Mouse (Mus musculus) stomach, postnatal 0 days (tissue): ENCODE data around the gene Otop2. TPM values are rescaled to one million over a fixed set of nuclear protein-coding genes. Genes with fewer than 3 reads are reported as not detected.

Source experiments
- ATAC-seq: fragments of 200-750 bp; cut with Nextera tagmentation; 2 replicates; pipeline ENCODE4 v1.8.0; 2017; ENCODE audit not compliant: low FRiP score, low TSS enrichment
- DNase-seq: peaks from one replicate; pipeline ENCODE4 v3.0.0-alpha.2; 2016; ENCODE audit warnings: low spot score
- H3K27ac ChIP-seq: fragments of 300-500 bp; sonication (generic); replicated peaks from 2 replicates; pipeline ENCODE4 v1.5.1; 2014; ENCODE audit warnings: mild to moderate bottlenecking, control low read depth
- H3K27me3 ChIP-seq: fragments of 300-500 bp; sonication (generic); 2 replicates; pipeline ENCODE4 v1.6.1; 2014; ENCODE audit warnings: low read length; ENCODE audit not compliant: control insufficient read depth, insufficient read depth
- H3K36me3 ChIP-seq: fragments of 300-500 bp; sonication (generic); 2 replicates; pipeline ENCODE4 v1.6.1; 2014; ENCODE audit warnings: low read length, mixed read lengths; ENCODE audit not compliant: control insufficient read depth, insufficient read depth
- H3K4me1 ChIP-seq: fragments of 300-500 bp; sonication (generic); replicated peaks from 2 replicates; pipeline ENCODE4 v1.6.1; 2014; ENCODE audit warnings: antibody characterized with exemption; ENCODE audit not compliant: control insufficient read depth, insufficient read depth
- H3K4me2 ChIP-seq: fragments of 300-500 bp; sonication (generic); replicated peaks from 2 replicates; pipeline ENCODE4 v1.6.1; 2014; ENCODE audit warnings: low read depth, mild to moderate bottlenecking, control low read depth, moderate library complexity
- H3K4me3 ChIP-seq: fragments of 300-500 bp; sonication (generic); 2 replicates; pipeline ENCODE4 v1.5.1; 2014; ENCODE audit warnings: low read depth, low read length, control low read depth
- H3K9ac ChIP-seq: fragments of 300-500 bp; sonication (generic); 2 replicates; pipeline ENCODE4 v1.6.1; 2014; ENCODE audit warnings: mild to moderate bottlenecking, low read length, control low read depth, mixed read lengths
- H3K9me3 ChIP-seq: fragments of 300-500 bp; sonication (generic); 2 replicates; pipeline ENCODE4 v1.6.1; 2016; ENCODE audit warnings: low read length; ENCODE audit not compliant: control insufficient read depth
- CTCF ChIP-seq: IDR thresholded peaks from 2 replicates; pipeline ENCODE4 v1.5.1; 2016; ENCODE audit warnings: antibody characterized with exemption, low read depth, mild to moderate bottlenecking, moderate library complexity
- EP300 ChIP-seq: optimal IDR thresholded peaks from 2 replicates; pipeline ENCODE3; 2016; ENCODE audit warnings: antibody characterized with exemption
- WGBS: fragments of 180-500 bp; shearing (Covaris S2); extraction: QIAGEN DNeasy Blood & Tissue Kit; methylation state at CpG from one replicate; pipeline ENCODE4 v1.1.7; 2014; 5-methylcytosine and 5-hydroxymethylcytosine counted together
- polyA plus RNA-seq: library from polyadenylated mRNA; unstranded; fragments of >200 nt; fragmentation: Nextera tagmentation; extraction: Ambion mirVana; gene quantifications from 2 replicates; pipeline ENCODE4 v1.2.1, GENCODE M21; 2015

Gene Otop2
- polyA plus RNA-seq: 4.2 and 4.7 TPM in 2 replicates

DNA sequence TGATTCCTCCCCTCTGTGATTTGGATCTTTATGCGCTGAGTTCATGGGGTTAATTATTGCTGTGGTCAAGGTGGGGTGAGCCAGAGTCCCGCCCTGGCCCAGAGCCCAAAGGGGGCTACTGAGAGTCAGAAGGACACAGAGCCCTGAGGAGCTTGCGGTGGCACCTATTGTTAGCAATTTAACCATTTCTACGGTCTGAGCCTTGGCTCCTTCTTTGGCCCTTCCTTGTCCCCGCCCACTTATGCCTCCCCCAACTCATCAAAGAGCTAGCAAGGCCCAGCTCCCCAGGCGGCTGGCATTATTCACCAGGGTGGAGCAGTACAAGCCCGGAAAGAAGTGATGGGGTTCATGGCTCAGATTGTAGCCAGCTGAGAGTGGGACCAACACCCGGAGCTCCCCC is at the start of gene Otop2:
Gene Otop2, plus strand, starts transcription at position 301 of the 400 bp plus-strand sequence.
- Histone ChIP-seq H3K27me3 (no peaks in the 10 kb centered on the region), H3K9me3 (no peaks in the 10 kb centered on the region), H3K36me3 (no peaks in the 10 kb centered on the region), H3K4me3 (no peak within 1 kb of the TSS), H3K4me1 (no peaks in the 10 kb centered on the region), H3K4me2 (no peak within 1 kb of the TSS), H3K9ac (no peak within 1 kb of the TSS), H3K27ac (no peak within 1 kb of the TSS)
- TF ChIP-seq CTCF (no peak), EP300 (no peak)
- 33% methylated on average over 8 of the region's 8 CpGs for WGBS
- no peak for ATAC-seq
- no peak for DNase-seq

DNA sequence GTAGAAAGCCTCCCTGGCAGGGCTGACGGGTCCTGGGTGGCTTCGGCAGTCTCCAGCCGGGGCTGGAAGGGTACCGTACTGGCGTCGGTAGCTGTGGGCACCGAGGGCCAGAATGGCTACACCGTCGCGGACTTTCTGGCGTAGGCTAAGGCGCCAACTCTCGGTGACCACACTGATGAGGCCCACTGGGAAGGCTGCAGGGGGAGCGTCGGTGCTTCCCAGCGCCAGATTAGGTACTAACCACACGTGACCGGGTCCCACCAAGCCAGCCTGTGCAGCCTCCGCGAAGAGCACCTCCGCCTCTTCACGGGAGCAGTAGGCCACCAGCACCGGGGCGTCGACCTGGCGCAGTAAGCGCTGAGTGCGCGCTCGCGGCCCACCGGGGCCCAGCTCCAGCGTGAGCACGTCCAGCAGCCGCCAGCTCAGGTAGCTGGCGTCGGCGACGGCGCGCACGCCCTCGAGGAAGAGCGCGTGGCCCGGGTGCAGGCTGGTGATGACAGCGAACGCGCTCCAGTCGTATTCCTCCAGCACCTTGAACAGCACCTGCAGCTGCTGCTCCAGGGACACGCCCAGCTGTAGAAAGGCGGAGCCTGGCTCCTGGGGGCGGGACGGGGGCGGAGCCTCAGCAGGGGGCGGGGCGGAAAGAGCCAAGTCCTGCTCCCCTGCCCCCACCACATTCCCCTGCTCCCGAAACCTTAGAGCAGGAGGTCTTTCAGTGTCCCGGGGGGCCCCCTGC is 49.0 kb upstream of the Otop2 start:
- H3K4me1 ChIP-seq: no peaks in the 10 kb centered on the region
- no peak overlapping the region for H3K27ac ChIP-seq
- DNase-seq: peak; percentile 77
- H3K27me3 ChIP-seq: peaks cover 3% of the 10 kb centered on the region
- no peaks in the 10 kb centered on the region for H3K36me3 ChIP-seq
- peak; percentile 84 for ATAC-seq
- H3K9me3 ChIP-seq: no peaks in the 10 kb centered on the region
- peak overlapping the region; percentile 18; the same call in 1 of the 2 replicates for H3K4me3 ChIP-seq
- H3K4me2 ChIP-seq: no peak overlapping the region; the same call in 1 of the 2 replicates
- no peak overlapping the region for H3K9ac ChIP-seq
- WGBS: 13% methylated on average over 57 of the region's 59 CpGs
- TF ChIP-seq CTCF (no peak), EP300 (no peak)

DNA sequence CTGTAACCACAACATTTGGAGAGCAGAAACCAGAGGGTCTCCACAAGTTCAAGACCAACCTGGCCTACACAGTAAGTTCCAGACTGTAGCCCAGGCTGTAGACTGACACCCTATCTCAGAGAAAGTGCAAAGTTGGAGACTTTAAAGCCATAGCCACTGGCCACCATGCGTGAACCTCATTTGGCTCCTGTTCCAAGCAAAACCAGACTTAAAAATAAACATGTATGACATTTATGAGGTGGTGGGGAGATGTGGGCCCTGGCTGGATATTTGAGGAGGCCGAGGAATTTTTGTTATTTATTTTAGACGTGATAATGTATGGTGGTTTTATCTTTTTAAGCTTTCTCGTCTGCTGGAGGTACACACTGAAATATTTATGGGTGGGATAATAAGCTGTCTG is 47.8 kb upstream of the Otop2 start:
- H3K36me3 ChIP-seq: no peaks in the 10 kb centered on the region
- H3K4me3 ChIP-seq: no peak overlapping the region
- H3K9me3 ChIP-seq: no peaks in the 10 kb centered on the region
- no peaks in the 10 kb centered on the region for H3K4me1 ChIP-seq
- H3K9ac ChIP-seq: no peak overlapping the region
- TF ChIP-seq CTCF (no peak), EP300 (no peak)
- DNase-seq (no peak), ATAC-seq (no peak)
- 34% methylated on average over 4 of the region's 4 CpGs for WGBS
- no peak overlapping the region for H3K27ac ChIP-seq
- peaks cover 3% of the 10 kb centered on the region for H3K27me3 ChIP-seq
- no peak overlapping the region for H3K4me2 ChIP-seq

DNA sequence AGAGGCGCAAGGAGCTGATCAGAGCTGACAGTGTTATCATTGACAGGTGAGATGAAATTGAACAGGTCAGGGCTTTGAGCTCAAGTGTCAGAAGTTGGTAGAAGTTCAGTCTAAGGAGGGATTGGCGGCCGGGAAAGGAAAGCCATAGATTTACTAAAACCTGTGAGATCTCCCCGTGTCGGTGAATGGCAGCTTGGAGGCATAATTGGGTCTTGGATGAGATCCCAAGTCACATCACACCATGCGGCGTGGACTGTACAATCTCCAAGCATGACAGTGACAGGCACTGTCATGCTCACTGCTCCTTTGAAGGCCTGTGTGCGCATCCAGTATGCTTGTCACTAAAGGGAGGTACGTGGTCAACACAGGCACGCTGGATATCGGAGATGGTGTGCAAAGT is 44.0 kb upstream of the Otop2 start:
- WGBS: 81% methylated on average over 11 of the region's 11 CpGs
- no peak overlapping the region for H3K4me3 ChIP-seq

GRCm38 (mm10) chr11:115264136-115264861 is 42.7 kb upstream of the Otop2 start:
- Histone ChIP-seq H3K27ac (no peak overlapping the region), H3K27me3 (peaks cover 15% of the 10 kb centered on the region), H3K4me3 (no peak overlapping the region), H3K4me1 (no peaks in the 10 kb centered on the region), H3K4me2 (no peak overlapping the region), H3K9ac (no peak overlapping the region), H3K36me3 (no peaks in the 10 kb centered on the region), H3K9me3 (no peaks in the 10 kb centered on the region)
- no peak for DNase-seq
- ATAC-seq: no peak
- WGBS: 61% methylated on average over 7 of the region's 7 CpGs
- TF ChIP-seq CTCF (no peak), EP300 (no peak)

More for the DNA sequence above, 44.0 kb upstream of the Otop2 start:
- no peak for TF ChIP-seq EP300
- no peak for TF ChIP-seq CTCF
- Histone ChIP-seq H3K36me3 (no peaks in the 10 kb centered on the region), H3K9ac (no peak overlapping the region), H3K27ac (no peak overlapping the region), H3K4me2 (no peak overlapping the region), H3K4me1 (no peaks in the 10 kb centered on the region), H3K27me3 (peaks cover 17% of the 10 kb centered on the region), H3K9me3 (no peaks in the 10 kb centered on the region)
- no peak for DNase-seq
- no peak for ATAC-seq
